Mouse (Mus musculus) stomach, postnatal 0 days (tissue): ENCODE data around the gene Surf6. TPM values are rescaled to one million over a fixed set of nuclear protein-coding genes. Genes with fewer than 3 reads are reported as not detected.

Experiments
- ATAC-seq: fragments of 200-750 bp; cut with Nextera tagmentation; 2 replicates; pipeline ENCODE4 v1.8.0; 2017; ENCODE audit not compliant: low FRiP score, low TSS enrichment
- DNase-seq: peaks from one replicate; pipeline ENCODE4 v3.0.0-alpha.2; 2016; ENCODE audit warnings: low spot score
- H3K27ac ChIP-seq: fragments of 300-500 bp; sonication (generic); replicated peaks from 2 replicates; pipeline ENCODE4 v1.5.1; 2014; ENCODE audit warnings: mild to moderate bottlenecking, control low read depth
- H3K27me3 ChIP-seq: fragments of 300-500 bp; sonication (generic); 2 replicates; pipeline ENCODE4 v1.6.1; 2014; ENCODE audit warnings: low read length; ENCODE audit not compliant: control insufficient read depth, insufficient read depth
- H3K36me3 ChIP-seq: fragments of 300-500 bp; sonication (generic); 2 replicates; pipeline ENCODE4 v1.6.1; 2014; ENCODE audit warnings: low read length, mixed read lengths; ENCODE audit not compliant: control insufficient read depth, insufficient read depth
- H3K4me1 ChIP-seq: fragments of 300-500 bp; sonication (generic); replicated peaks from 2 replicates; pipeline ENCODE4 v1.6.1; 2014; ENCODE audit warnings: antibody characterized with exemption; ENCODE audit not compliant: control insufficient read depth, insufficient read depth
- H3K4me2 ChIP-seq: fragments of 300-500 bp; sonication (generic); replicated peaks from 2 replicates; pipeline ENCODE4 v1.6.1; 2014; ENCODE audit warnings: low read depth, mild to moderate bottlenecking, control low read depth, moderate library complexity
- H3K4me3 ChIP-seq: fragments of 300-500 bp; sonication (generic); 2 replicates; pipeline ENCODE4 v1.5.1; 2014; ENCODE audit warnings: low read depth, low read length, control low read depth
- H3K9ac ChIP-seq: fragments of 300-500 bp; sonication (generic); 2 replicates; pipeline ENCODE4 v1.6.1; 2014; ENCODE audit warnings: mild to moderate bottlenecking, low read length, control low read depth, mixed read lengths
- H3K9me3 ChIP-seq: fragments of 300-500 bp; sonication (generic); 2 replicates; pipeline ENCODE4 v1.6.1; 2016; ENCODE audit warnings: low read length; ENCODE audit not compliant: control insufficient read depth
- CTCF ChIP-seq: IDR thresholded peaks from 2 replicates; pipeline ENCODE4 v1.5.1; 2016; ENCODE audit warnings: antibody characterized with exemption, low read depth, mild to moderate bottlenecking, moderate library complexity
- EP300 ChIP-seq: optimal IDR thresholded peaks from 2 replicates; pipeline ENCODE3; 2016; ENCODE audit warnings: antibody characterized with exemption
- WGBS: fragments of 180-500 bp; shearing (Covaris S2); extraction: QIAGEN DNeasy Blood & Tissue Kit; methylation state at CpG from one replicate; pipeline ENCODE4 v1.1.7; 2014; 5-methylcytosine and 5-hydroxymethylcytosine counted together
- polyA plus RNA-seq: library from polyadenylated mRNA; unstranded; fragments of >200 nt; fragmentation: Nextera tagmentation; extraction: Ambion mirVana; gene quantifications from 2 replicates; pipeline ENCODE4 v1.2.1, GENCODE M21; 2015

The Surf6 gene
- polyA plus RNA-seq, 1 experiment from 2014 or later = 12.8 TPM

GRCm38 (mm10) chr2:26910124-26910993 lies 7.7 kb upstream of the Surf6 start, which contains the start of the genes Med22 and Rpl7a:
Gene Med22 (minus strand): TSS chr2:26910677.
Gene Rpl7a (plus strand): TSS chr2:26910764.
- Histone ChIP-seq H3K36me3 (peaks cover 25% of the 10 kb centered on the region), H3K9me3 (no peaks in the 10 kb centered on the region), H3K27me3 (no peaks in the 10 kb centered on the region), H3K27ac (peak within 1 kb of the TSS; percentile 88), H3K4me1 (peaks cover 2% of the 10 kb centered on the region), H3K4me2 (peak within 1 kb of the TSS; percentile 92), H3K9ac (peak within 1 kb of the TSS; percentile 95), H3K4me3 (peak within 1 kb of the TSS; percentile 76)
- peak; percentile 100 for DNase-seq
- TF ChIP-seq CTCF (no peak), EP300 (peak; percentile 99)
- ATAC-seq = peak; percentile 94
- under 1% methylated on average over 73 of the region's 74 CpGs for WGBS

- H3K36me3 ChIP-seq = peaks cover 23% of the 10 kb centered on the region
- DNase-seq (no peak), ATAC-seq (no peak)
- H3K4me1 ChIP-seq = peaks cover 2% of the 10 kb centered on the region; the same call in 1 of the 2 replicates
- H3K9ac ChIP-seq = peak overlapping the region; percentile 84
- H3K4me2 ChIP-seq = peak overlapping the region; percentile 83
- no peak for TF ChIP-seq EP300
- peak; percentile 51 for TF ChIP-seq CTCF
- H3K9me3 ChIP-seq = no peaks in the 10 kb centered on the region
- H3K4me3 ChIP-seq = peak overlapping the region; percentile 76
- H3K27me3 ChIP-seq = no peaks in the 10 kb centered on the region
- peak overlapping the region; percentile 88 for H3K27ac ChIP-seq
These were observed 6.7 kb upstream of the Surf6 start for GRCm38 (mm10) chr2:26909387-26909784.

DNA sequence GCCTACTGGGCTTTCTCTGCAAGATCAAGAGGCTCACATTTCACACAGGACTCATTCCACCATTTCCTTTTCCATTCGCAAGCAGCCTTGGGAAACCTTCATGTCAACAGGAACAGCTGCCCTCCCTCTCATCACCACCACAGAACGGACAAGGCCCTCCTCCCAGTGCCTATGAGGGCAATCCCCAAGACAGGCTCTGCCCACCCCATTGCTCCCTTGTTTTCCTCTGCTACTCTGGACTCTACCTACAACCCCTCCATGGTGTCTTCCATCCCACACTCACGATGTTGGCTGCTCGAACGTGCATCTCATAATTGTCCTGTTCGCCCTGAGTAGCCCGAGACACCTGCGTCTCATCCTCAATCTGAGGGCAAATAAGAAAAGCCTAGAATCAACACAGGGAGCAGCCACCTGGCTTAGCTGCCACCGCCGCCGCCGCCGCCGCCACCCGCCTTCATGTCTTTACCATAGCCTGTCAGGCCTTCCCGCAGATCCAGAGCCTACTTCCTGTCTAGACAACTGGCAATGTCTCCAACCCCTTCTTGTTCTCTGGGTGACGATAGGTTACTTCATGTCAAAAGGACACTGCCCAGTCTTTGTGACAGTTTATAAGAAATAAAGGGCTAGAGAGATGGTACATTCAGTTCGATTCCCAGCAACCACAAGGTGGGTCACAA lies 6.2 kb upstream of the Surf6 start:
- Histone ChIP-seq H3K27ac (no peak overlapping the region), H3K4me3 (peak overlapping the region; percentile 76; the same call in 1 of the 2 replicates), H3K4me1 (peaks cover 4% of the 10 kb centered on the region; the same call in 1 of the 2 replicates), H3K27me3 (no peaks in the 10 kb centered on the region), H3K4me2 (peak overlapping the region; percentile 83), H3K9me3 (no peaks in the 10 kb centered on the region), H3K36me3 (peaks cover 22% of the 10 kb centered on the region), H3K9ac (peak overlapping the region; percentile 48)
- ATAC-seq = no peak
- no peak for TF ChIP-seq EP300
- no peak for TF ChIP-seq CTCF
- DNase-seq = no peak
- WGBS = 67% methylated on average over 18 of the region's 18 CpGs

DNA sequence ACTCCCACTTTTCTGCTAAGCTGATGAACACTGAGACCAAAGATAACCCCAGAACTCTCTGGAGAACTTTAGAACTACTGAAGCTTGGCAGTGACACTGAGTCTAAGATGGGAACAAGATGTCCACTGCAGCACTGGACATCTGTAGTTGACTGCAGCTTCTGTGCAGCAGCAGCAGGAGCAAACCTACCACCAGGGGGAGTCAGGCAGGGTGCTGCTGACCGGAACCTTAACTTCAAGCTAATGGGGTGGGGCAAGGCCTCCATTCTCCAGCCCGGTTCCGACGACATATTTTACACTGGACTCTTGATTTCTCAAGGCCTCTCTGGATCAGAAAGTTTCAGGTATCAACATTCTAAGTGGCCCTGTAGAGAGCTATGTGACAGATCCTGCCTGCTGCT lies 4.4 kb upstream of the Surf6 start:
- no peak for TF ChIP-seq EP300
- TF ChIP-seq CTCF = peak; percentile 88
- Histone ChIP-seq H3K27ac (no peak overlapping the region), H3K36me3 (peaks cover 12% of the 10 kb centered on the region), H3K4me3 (no peak overlapping the region), H3K9ac (no peak overlapping the region), H3K4me2 (no peak overlapping the region), H3K9me3 (no peaks in the 10 kb centered on the region), H3K27me3 (no peaks in the 10 kb centered on the region), H3K4me1 (peaks cover 7% of the 10 kb centered on the region)
- 29% methylated on average over 4 of the region's 4 CpGs for whole genome bisulfite sequencing
- peak; percentile 71 for DNase-seq
- no peak for ATAC-seq

- WGBS = 90% methylated on average over 3 of the region's 3 CpGs
- no peaks in the 10 kb centered on the region for H3K9me3 ChIP-seq
- ATAC-seq (no peak), DNase-seq (no peak)
- H3K27me3 ChIP-seq = no peaks in the 10 kb centered on the region
- H3K4me3 ChIP-seq = no peak overlapping the region
- TF ChIP-seq CTCF (no peak), EP300 (no peak)
- peaks cover 10% of the 10 kb centered on the region for H3K4me1 ChIP-seq
- peaks cover 12% of the 10 kb centered on the region for H3K36me3 ChIP-seq
- H3K27ac ChIP-seq = no peak overlapping the region
- H3K4me2 ChIP-seq = no peak overlapping the region
- H3K9ac ChIP-seq = no peak overlapping the region
These were observed 3.8 kb upstream of the Surf6 start for GRCm38 (mm10) chr2:26906431-26906830.
